Mouse (Mus musculus) heart, adult 2 months (tissue): Measurements from ENCODE around the gene Cnpy4.

Experiments used
- CTCF ChIP-seq: fragments of 200-600 bp; IDR thresholded peaks from 2 replicates; pipeline ENCODE4 v1.8.1; 2022; ENCODE audit warnings: antibody characterized with exemption, mild to moderate bottlenecking, moderate library complexity
- EP300 ChIP-seq: fragments of 200-500 bp; IDR thresholded peaks from 2 replicates; pipeline ENCODE4 v1.6.1; 2011; ENCODE audit warnings: low read depth, low read length, control low read depth; ENCODE audit not compliant: insufficient read depth
- POLR2A ChIP-seq: fragments of 200-500 bp; IDR thresholded peaks from 2 replicates; pipeline ENCODE4 v1.6.1; 2011; ENCODE audit warnings: mild to moderate bottlenecking, low read depth, low read length, control low read depth; ENCODE audit not compliant: insufficient read depth

- TF ChIP-seq CTCF (no peak), POLR2A (no peak), EP300 (no peak)
Observed at GRCm38 (mm10) chr5:138163046-138163445, 24.2 kb upstream of the Cnpy4 start.
